Mouse (Mus musculus): Measurements from ENCODE around the gene Dhx8. TPM values are rescaled to one million over a fixed set of nuclear protein-coding genes. Genes with fewer than 3 reads are reported as not detected.

Dhx8 gene
- polyA plus RNA-seq, 1 experiment from 2014 or later = 24.3 TPM

DNA sequence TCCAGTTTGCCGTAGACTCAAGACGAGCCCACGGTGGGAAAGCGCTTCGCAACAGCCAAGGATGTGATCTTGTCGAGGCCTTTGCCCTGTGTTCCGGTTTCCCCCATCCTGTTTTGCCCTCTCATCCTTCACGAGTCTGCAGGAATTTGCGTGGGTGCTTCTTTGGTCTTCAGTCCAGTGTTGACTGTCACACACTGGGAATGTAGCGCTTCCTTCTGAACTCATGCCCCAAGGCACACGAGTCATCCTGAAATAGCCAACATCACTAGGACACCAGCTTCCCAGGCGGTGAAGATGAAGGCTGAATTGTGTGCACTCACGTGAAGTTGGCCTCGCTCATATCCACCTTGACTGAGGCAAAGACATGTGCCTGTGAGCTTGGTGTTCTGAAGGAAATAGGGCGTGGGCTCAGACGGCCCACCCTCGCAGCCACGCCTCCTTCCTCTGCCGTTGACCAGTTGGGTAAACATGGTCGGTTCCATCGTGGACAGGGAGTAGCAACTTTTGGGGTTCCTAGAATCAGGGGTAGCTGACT, 12.7 kb upstream of the Dhx8 start:
- Histone ChIP-seq H3K36me3 (ENCODE audit: control insufficient read depth, insufficient read depth, low read length) (no peaks in the 10 kb centered on the region), H3K27me3 (ENCODE audit: control insufficient read depth, insufficient read depth, low read length) (no peaks in the 10 kb centered on the region)

GRCm38 (mm10) chr11:101725043-101725442, 7.7 kb upstream of the Dhx8 start:
- 76% methylated on average over 8 of the region's 8 CpGs for WGBS (ENCODE audit: insufficient replicate concordance)
- H3K9ac ChIP-seq (ENCODE audit: low read depth, low read length) = no peak overlapping the region
- H3K4me1 ChIP-seq (ENCODE audit: control insufficient read depth, insufficient read depth, low read length) = 0 out of 2 replicates have a peak, but pooled peaks cover 3% of the 10 kb centered on the region
- H3K36me3 ChIP-seq (ENCODE audit: control insufficient read depth, insufficient read depth, low read length) = no peaks in the 10 kb centered on the region
- no peak overlapping the region for H3K4me3 ChIP-seq (ENCODE audit: low read depth, low read length)
- no peaks in the 10 kb centered on the region for H3K27me3 ChIP-seq (ENCODE audit: control insufficient read depth, insufficient read depth, low read length)
- no peak overlapping the region for H3K4me2 ChIP-seq
- no peaks in the 10 kb centered on the region for H3K9me3 ChIP-seq (replicated peaks; ENCODE audit: control insufficient read depth, low read length)
- no peak overlapping the region for H3K27ac ChIP-seq (ENCODE audit: low read depth, low read length)
- ATAC-seq (replicated peaks; ENCODE audit: insufficient number of reproducible peaks, low FRiP score, low TSS enrichment) = no peak

More for the DNA sequence above, 12.7 kb upstream of the Dhx8 start:
- 76% methylated on average over 21 of the region's 21 CpGs for WGBS (ENCODE audit: insufficient replicate concordance)
- H3K9ac ChIP-seq (ENCODE audit: low read depth, low read length) = no peak overlapping the region
- no peak overlapping the region for H3K4me2 ChIP-seq
- ATAC-seq (replicated peaks; ENCODE audit: insufficient number of reproducible peaks, low FRiP score, low TSS enrichment) = no peak
- no peak overlapping the region for H3K27ac ChIP-seq (ENCODE audit: low read depth, low read length)
- H3K9me3 ChIP-seq (replicated peaks; ENCODE audit: control insufficient read depth, low read length) = no peaks in the 10 kb centered on the region
- no peak overlapping the region for H3K4me3 ChIP-seq (ENCODE audit: low read depth, low read length)
- peaks cover 5% of the 10 kb centered on the region; the same call in 1 of the 2 replicates for H3K4me1 ChIP-seq (ENCODE audit: control insufficient read depth, insufficient read depth, low read length)

DNA sequence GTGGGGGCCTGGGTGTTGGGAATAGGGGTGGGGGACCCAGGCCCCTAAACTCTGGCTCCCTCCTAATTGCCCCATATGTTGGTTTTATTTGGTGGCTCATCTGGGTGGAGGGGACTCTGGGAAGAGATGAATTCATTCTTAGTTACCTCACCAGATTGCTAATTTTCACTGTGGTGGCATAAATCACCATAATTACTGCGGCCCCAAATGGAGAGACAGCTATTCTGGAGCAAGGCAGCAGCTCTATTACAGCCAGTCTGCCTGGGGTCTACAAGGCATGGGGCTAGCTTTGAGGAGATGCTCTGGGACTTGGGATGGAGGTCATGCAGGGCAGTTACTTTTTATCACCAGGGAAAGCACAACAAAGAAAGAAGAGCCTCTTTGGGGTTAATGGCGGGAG, 6.0 kb upstream of the Dhx8 start:
- H3K27ac ChIP-seq (ENCODE audit: low read depth, low read length) = no peak overlapping the region
- no peak overlapping the region for H3K4me2 ChIP-seq
- H3K9me3 ChIP-seq (replicated peaks; ENCODE audit: control insufficient read depth, low read length) = no peaks in the 10 kb centered on the region
- H3K36me3 ChIP-seq (ENCODE audit: control insufficient read depth, insufficient read depth, low read length) = no peaks in the 10 kb centered on the region
- no peak overlapping the region for H3K9ac ChIP-seq (ENCODE audit: low read depth, low read length)
- no peaks in the 10 kb centered on the region for H3K27me3 ChIP-seq (ENCODE audit: control insufficient read depth, insufficient read depth, low read length)
- ATAC-seq (replicated peaks; ENCODE audit: insufficient number of reproducible peaks, low FRiP score, low TSS enrichment) = no peak
- H3K4me1 ChIP-seq (ENCODE audit: control insufficient read depth, insufficient read depth, low read length) = 0 out of 2 replicates have a peak, but pooled peaks cover 3% of the 10 kb centered on the region
- 50% methylated on average over 2 of the region's 2 CpGs for WGBS (ENCODE audit: insufficient replicate concordance)
- H3K4me3 ChIP-seq (ENCODE audit: low read depth, low read length) = no peak overlapping the region

DNA sequence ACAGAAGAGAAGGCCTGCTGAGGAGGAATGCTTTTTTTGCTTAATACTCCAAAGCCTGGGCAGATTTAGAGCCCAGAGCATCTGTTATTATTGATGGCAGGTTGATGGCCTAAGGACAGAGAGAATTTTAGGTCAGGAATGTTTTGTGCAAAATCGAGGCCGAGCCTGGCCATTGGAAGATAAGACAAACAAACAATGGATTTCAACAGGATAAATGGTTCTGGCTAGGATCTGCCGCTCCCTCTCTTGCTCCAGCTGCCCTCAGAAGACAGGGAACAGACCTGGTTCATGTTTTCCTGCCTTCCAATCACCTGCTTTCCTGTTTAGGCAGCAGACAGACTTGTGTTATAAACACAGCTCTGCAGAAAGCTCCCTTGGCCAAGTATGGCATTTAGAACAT, 3.4 kb upstream of the Dhx8 start:
- Histone ChIP-seq H3K27me3 (ENCODE audit: control insufficient read depth, insufficient read depth, low read length) (no peaks in the 10 kb centered on the region), H3K9ac (ENCODE audit: low read depth, low read length) (no peak overlapping the region), H3K27ac (ENCODE audit: low read depth, low read length) (no peak overlapping the region), H3K4me1 (ENCODE audit: control insufficient read depth, insufficient read depth, low read length) (peaks cover 10% of the 10 kb centered on the region), H3K36me3 (ENCODE audit: control insufficient read depth, insufficient read depth, low read length) (no peaks in the 10 kb centered on the region), H3K9me3 (replicated peaks; ENCODE audit: control insufficient read depth, low read length) (no peaks in the 10 kb centered on the region), H3K4me3 (ENCODE audit: low read depth, low read length) (no peak overlapping the region), H3K4me2 (no peak overlapping the region)
- WGBS (ENCODE audit: insufficient replicate concordance) = 31% methylated on average over 3 of the region's 3 CpGs
- ATAC-seq (replicated peaks; ENCODE audit: insufficient number of reproducible peaks, low FRiP score, low TSS enrichment) = no peak

- H3K4me3 ChIP-seq (ENCODE audit: low read depth, low read length) = peak overlapping the region; percentile 83
- no peak for ATAC-seq (replicated peaks; ENCODE audit: insufficient number of reproducible peaks, low FRiP score, low TSS enrichment)
- peak overlapping the region; percentile 82 for H3K4me2 ChIP-seq
- peaks cover 10% of the 10 kb centered on the region for H3K4me1 ChIP-seq (ENCODE audit: control insufficient read depth, insufficient read depth, low read length)
- no peaks in the 10 kb centered on the region for H3K9me3 ChIP-seq (replicated peaks; ENCODE audit: control insufficient read depth, low read length)
- no peaks in the 10 kb centered on the region for H3K27me3 ChIP-seq (ENCODE audit: control insufficient read depth, insufficient read depth, low read length)
- peak overlapping the region; percentile 92 for H3K9ac ChIP-seq (ENCODE audit: low read depth, low read length)
- 27% methylated on average over 9 of the region's 9 CpGs for WGBS (ENCODE audit: insufficient replicate concordance)
- no peak overlapping the region for H3K27ac ChIP-seq (ENCODE audit: low read depth, low read length)
- H3K36me3 ChIP-seq (ENCODE audit: control insufficient read depth, insufficient read depth, low read length) = peaks cover 20% of the 10 kb centered on the region
Measured at GRCm38 (mm10) chr11:101733596-101733995, 877 bp downstream of the Dhx8 start.

- Histone ChIP-seq H3K4me3 (ENCODE audit: low read depth, low read length) (no peak overlapping the region), H3K9ac (ENCODE audit: low read depth, low read length) (no peak overlapping the region), H3K4me1 (ENCODE audit: control insufficient read depth, insufficient read depth, low read length) (no peaks in the 10 kb centered on the region), H3K9me3 (replicated peaks; ENCODE audit: control insufficient read depth, low read length) (no peaks in the 10 kb centered on the region), H3K27ac (ENCODE audit: low read depth, low read length) (no peak overlapping the region), H3K4me2 (no peak overlapping the region), H3K36me3 (ENCODE audit: control insufficient read depth, insufficient read depth, low read length) (peaks cover 43% of the 10 kb centered on the region), H3K27me3 (ENCODE audit: control insufficient read depth, insufficient read depth, low read length) (no peaks in the 10 kb centered on the region)
- 95% methylated on average over 8 of the region's 8 CpGs for WGBS (ENCODE audit: insufficient replicate concordance)
- no peak for ATAC-seq (replicated peaks; ENCODE audit: insufficient number of reproducible peaks, low FRiP score, low TSS enrichment)
Measured at GRCm38 (mm10) chr11:101756616-101757015, 23.9 kb downstream of the Dhx8 start.

- no peak overlapping the region for H3K27ac ChIP-seq (ENCODE audit: low read depth, low read length)
- H3K36me3 ChIP-seq (ENCODE audit: control insufficient read depth, insufficient read depth, low read length) = peaks cover 43% of the 10 kb centered on the region
- H3K4me1 ChIP-seq (ENCODE audit: control insufficient read depth, insufficient read depth, low read length) = no peaks in the 10 kb centered on the region
- H3K9me3 ChIP-seq (replicated peaks; ENCODE audit: control insufficient read depth, low read length) = no peaks in the 10 kb centered on the region
- no peak overlapping the region for H3K4me2 ChIP-seq
- H3K27me3 ChIP-seq (ENCODE audit: control insufficient read depth, insufficient read depth, low read length) = no peaks in the 10 kb centered on the region
- no peak overlapping the region for H3K4me3 ChIP-seq (ENCODE audit: low read depth, low read length)
- 85% methylated on average over 8 of the region's 8 CpGs for WGBS (ENCODE audit: insufficient replicate concordance)
- ATAC-seq (replicated peaks; ENCODE audit: insufficient number of reproducible peaks, low FRiP score, low TSS enrichment) = no peak
- no peak overlapping the region for H3K9ac ChIP-seq (ENCODE audit: low read depth, low read length)
Measured at GRCm38 (mm10) chr11:101757366-101757765, 24.6 kb downstream of the Dhx8 start.

GRCm38 (mm10) chr11:101758431-101758830, 25.7 kb downstream of the Dhx8 start:
- peaks cover 33% of the 10 kb centered on the region for H3K36me3 ChIP-seq (ENCODE audit: control insufficient read depth, insufficient read depth, low read length)
- H3K27me3 ChIP-seq (ENCODE audit: control insufficient read depth, insufficient read depth, low read length) = no peaks in the 10 kb centered on the region
- H3K4me1 ChIP-seq (ENCODE audit: control insufficient read depth, insufficient read depth, low read length) = no peaks in the 10 kb centered on the region
- WGBS (ENCODE audit: insufficient replicate concordance) = 83% methylated on average over 5 of the region's 5 CpGs
- H3K4me3 ChIP-seq (ENCODE audit: low read depth, low read length) = no peak overlapping the region
- no peak overlapping the region for H3K4me2 ChIP-seq
- no peaks in the 10 kb centered on the region for H3K9me3 ChIP-seq (replicated peaks; ENCODE audit: control insufficient read depth, low read length)
- ATAC-seq (replicated peaks; ENCODE audit: insufficient number of reproducible peaks, low FRiP score, low TSS enrichment) = no peak
- H3K9ac ChIP-seq (ENCODE audit: low read depth, low read length) = no peak overlapping the region
- H3K27ac ChIP-seq (ENCODE audit: low read depth, low read length) = no peak overlapping the region

DNA sequence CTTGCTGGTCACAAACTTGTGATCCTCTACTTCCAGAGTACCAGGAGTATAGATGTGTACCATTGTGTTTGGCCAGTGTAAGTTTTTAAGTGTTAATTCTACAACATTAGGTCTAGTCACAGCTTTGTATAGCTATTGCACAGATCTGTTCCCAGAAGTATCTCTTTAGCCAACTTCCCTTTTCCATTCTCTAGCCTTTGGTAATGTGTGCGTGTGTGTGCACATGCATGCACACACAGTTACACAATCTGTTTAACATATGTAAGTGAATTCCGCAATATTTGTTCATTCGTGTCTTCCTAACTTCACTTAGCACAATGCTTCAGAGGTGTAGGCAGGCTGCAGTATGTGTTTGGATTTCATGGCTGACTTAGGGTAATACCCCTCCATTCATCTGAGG, 26.8 kb downstream of the Dhx8 start:
- Histone ChIP-seq H3K9ac (ENCODE audit: low read depth, low read length) (no peak overlapping the region), H3K27ac (ENCODE audit: low read depth, low read length) (no peak overlapping the region), H3K27me3 (ENCODE audit: control insufficient read depth, insufficient read depth, low read length) (no peaks in the 10 kb centered on the region), H3K9me3 (replicated peaks; ENCODE audit: control insufficient read depth, low read length) (no peaks in the 10 kb centered on the region), H3K4me1 (ENCODE audit: control insufficient read depth, insufficient read depth, low read length) (no peaks in the 10 kb centered on the region), H3K4me2 (no peak overlapping the region), H3K36me3 (ENCODE audit: control insufficient read depth, insufficient read depth, low read length) (peaks cover 27% of the 10 kb centered on the region), H3K4me3 (ENCODE audit: low read depth, low read length) (no peak overlapping the region)
- WGBS (ENCODE audit: insufficient replicate concordance) = 93% methylated on average over 3 of the region's 3 CpGs
- ATAC-seq (replicated peaks; ENCODE audit: insufficient number of reproducible peaks, low FRiP score, low TSS enrichment) = no peak

Data from heart, embryonic 11.5 days (tissue).